Comparison of ENCODE assay signal across 8 mouse cellular contexts in genomic region chr3:89714359-89715206, GRCm38 (mm10). TPM values are rescaled to one million over a fixed set of nuclear protein-coding genes. Genes with fewer than 3 reads are reported as not detected.
DNase-seq lines count a peak whose midpoint lies in the region; ATAC-seq lines count a peak whose summit lies in the region.

Adar (plus strand) TSS chr3:89715022.

- peak within 1 kb of the TSS; percentile 57; the same call in 1 of the 2 replicates for H3K27ac ChIP-seq in intestine, embryonic 14.5 days (ENCODE audit: low read depth)

- peak within 1 kb of the TSS; percentile 78 for H3K9ac ChIP-seq in intestine, embryonic 14.5 days (ENCODE audit: low read length)

- peaks cover 13% of the 10 kb centered on the region for H3K4me1 ChIP-seq in intestine, embryonic 14.5 days (replicated peaks; ENCODE audit: control insufficient read depth, insufficient read depth, low read length)

- H3K4me3 ChIP-seq in intestine, embryonic 14.5 days (ENCODE audit: low read depth, low read length): peak within 1 kb of the TSS; percentile 86

- no peaks in the 10 kb centered on the region for H3K27me3 ChIP-seq in intestine, embryonic 14.5 days (replicated peaks; ENCODE audit: control insufficient read depth, insufficient read depth, low read length)

- WGBS in intestine, embryonic 14.5 days: 5% methylated on average over 28 of the region's 28 CpGs

- intact Hi-C loops in left cerebral cortex, postnatal 10 days (cut with DNase I): loop anchor here (10.0 kb wide), 1 partner anchor 140 kb away; no protein-coding TSS in a partner anchor

- H3K36me3 ChIP-seq in intestine, embryonic 14.5 days (ENCODE audit: control insufficient read depth, insufficient read depth, low read length): no peaks in the 10 kb centered on the region

- H3K4me2 ChIP-seq in intestine, embryonic 14.5 days (ENCODE audit: low read length): peak within 1 kb of the TSS; percentile 83

- H3K9me3 ChIP-seq in intestine, embryonic 14.5 days (ENCODE audit: control insufficient read depth, low read length): no peaks in the 10 kb centered on the region

- DNase-seq in adrenal gland, adult 18-20 months (ENCODE audit: low spot score in 2 of 2): peak; percentile 72 to 76
- peak; percentile 90 for DNase-seq in embryo, embryonic 11 days
- peak; percentile 28 for DNase-seq in gastrocnemius, postnatal 25 days
- DNase-seq in intestine, embryonic 14.5 days (ENCODE audit: low spot score): peak; percentile 95
- peak; percentile 92 to 93 for DNase-seq in left cerebral cortex, postnatal 10 days (ENCODE audit: extremely low spot score in 1 of 2, low spot score in 2 of 2)
- DNase-seq in right cerebral cortex, postnatal 14 days: peak; percentile 92
- peak; percentile 61 to 71 for DNase-seq in urinary bladder, postnatal 36 days (ENCODE audit: low spot score in 2 of 2)

- peak; percentile 84 for ATAC-seq in intestine, embryonic 14.5 days (replicated peaks; ENCODE audit: low FRiP score, low TSS enrichment, low read depth)
- peak; percentile 93 for ATAC-seq in megakaryocyte progenitor cell, adult 5-6 weeks (replicated peaks; ENCODE audit: poor library complexity)

RNA-seq across cellular contexts. Expression of gene Adar, which starts in this region (rescaled TPM):
- 10 to 100 TPM; 28.6 to 29.7 TPM for total RNA-seq in adrenal gland, adult 18-20 months (2021)
- 1 to 10 TPM; 2.5 to 3.2 TPM for total RNA-seq in gastrocnemius, postnatal 25 days (2021)
- polyA plus RNA-seq in intestine, embryonic 14.5 days (2014; fragmentation: Nextera tagmentation; extraction: Ambion mirVana): 13.4 and 14.5 TPM in 2 replicates
- total RNA-seq in left cerebral cortex, postnatal 10 days (2021): 100 to 1,000 TPM in 1 of 2 experiments, 10 to 100 TPM in 1; 95.8 to 113 TPM
- total RNA-seq in megakaryocyte progenitor cell, adult 5-6 weeks (2015): 20.4 and 23.7 TPM in 2 replicates
- total RNA-seq in megakaryocyte progenitor cell, adult 5-6 weeks (2017): 23.2 and 29.9 TPM in 2 replicates

Comparison
In these comparisons a context has a peak if more than half of its experiments do, and no peak if none do; other contexts are left out.
1. Peak in every context shown above with its lines: DNase-seq, ATAC-seq, H3K4me3 ChIP-seq and H3K27ac ChIP-seq.
2. RNA of gene Adar (total RNA-seq): 95.8 to 113 TPM in left cerebral cortex, postnatal 10 days, 28.6 to 29.7 TPM in adrenal gland, adult 18-20 months and 20.4 to 29.9 TPM in megakaryocyte progenitor cell, adult 5-6 weeks; 2.5 to 3.2 TPM in gastrocnemius, postnatal 25 days; every median in the first group is over 4 times any median in the second.
3. DNase-seq: peak in every context shown above with its lines; median percentile 95 in intestine, embryonic 14.5 days; 92 in left cerebral cortex, postnatal 10 days; 92 in right cerebral cortex, postnatal 14 days; 90 in embryo, embryonic 11 days; 74 in adrenal gland, adult 18-20 months; 66 in urinary bladder, postnatal 36 days; 28 in gastrocnemius, postnatal 25 days.